Mouse (Mus musculus) thymus, adult 2 months (tissue): ENCODE measurements around the gene Ifit2. TPM values are rescaled to one million over a fixed set of nuclear protein-coding genes. Genes with fewer than 3 reads are reported as not detected.

Experiments
- DNase-seq: peaks from one replicate; pipeline ENCODE4 v3.0.0; 2021
- H3K27ac ChIP-seq: fragments of 200-500 bp; 2 replicates; pipeline ENCODE4 v1.5.1; 2012; ENCODE audit warnings: low read length, control low read depth; ENCODE audit not compliant: control insufficient read depth, insufficient read depth
- H3K27me3 ChIP-seq: fragments of 200-500 bp; 2 replicates; pipeline ENCODE4 v1.6.1; 2012; ENCODE audit warnings: mild to moderate bottlenecking, low read length, moderate library complexity, mixed read lengths; ENCODE audit not compliant: control insufficient read depth, insufficient read depth
- H3K36me3 ChIP-seq: fragments of 200-500 bp; 2 replicates; pipeline ENCODE4 v1.6.1; 2012; ENCODE audit warnings: mild to moderate bottlenecking, low read length, moderate library complexity; ENCODE audit not compliant: control insufficient read depth, insufficient read depth
- H3K4me1 ChIP-seq: fragments of 200-500 bp; replicated peaks from 2 replicates; pipeline ENCODE4 v1.6.1; 2012; ENCODE audit warnings: low read length; ENCODE audit not compliant: control insufficient read depth, insufficient read depth
- H3K4me3 ChIP-seq: fragments of 200-500 bp; 2 replicates; pipeline ENCODE4 v1.5.1; 2012; ENCODE audit warnings: mild to moderate bottlenecking, low read length, control low read depth, moderate library complexity; ENCODE audit not compliant: control insufficient read depth, insufficient read depth
- CTCF ChIP-seq: fragments of 200-500 bp; IDR thresholded peaks from 2 replicates; pipeline ENCODE4 v1.5.1; 2012; ENCODE audit warnings: mild to moderate bottlenecking, control low read depth, low read length, moderate library complexity, borderline replicate concordance; ENCODE audit not compliant: control insufficient read depth, poor library complexity, insufficient read depth; ENCODE audit errors: extremely low read depth
- POLR2A ChIP-seq: fragments of 200-500 bp; IDR thresholded peaks from 2 replicates; pipeline ENCODE4 v1.6.1; 2012; ENCODE audit warnings: mild to moderate bottlenecking, low read length, control low read depth, moderate library complexity; ENCODE audit not compliant: control insufficient read depth, poor library complexity, insufficient read depth; ENCODE audit errors: extremely low read depth
- WGBS: fragments of 180-500 bp; shearing (Covaris S2); methylation state at CpG from one replicate; pipeline ENCODE4 v1.1.7; 2018; 5-methylcytosine and 5-hydroxymethylcytosine counted together
- polyA plus RNA-seq: library from polyadenylated mRNA; depleted of rRNA; stranded (reverse); fragments of >200 nt; gene quantifications from 2 replicates; pipeline ENCODE4 v1.2.3, GENCODE M21; 2012

Gene Ifit2
- polyA plus RNA-seq, 1 experiment: 5.5 TPM

DNA sequence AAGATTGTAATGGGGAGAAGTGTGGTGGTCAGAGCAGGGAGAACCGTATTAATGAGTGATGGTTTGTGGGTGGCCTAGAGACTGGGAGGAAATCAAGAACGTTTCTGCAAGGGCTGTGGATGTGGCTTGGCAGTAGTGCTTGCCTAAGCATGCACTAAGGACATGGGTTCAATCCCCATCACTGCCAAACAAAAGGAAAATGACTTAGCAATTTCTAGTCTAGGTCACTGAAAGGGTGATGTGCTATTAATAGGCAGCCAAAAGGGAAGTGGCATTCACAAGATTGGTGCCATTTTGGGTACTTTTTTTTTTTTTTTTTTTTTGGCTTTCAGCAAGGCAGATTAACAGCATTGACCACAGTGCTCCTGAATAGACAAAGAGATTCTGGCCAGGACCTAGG, 29.1 kb upstream of the Ifit2 start:
- no peak for DNase-seq
- no peaks in the 10 kb centered on the region for H3K27me3 ChIP-seq
- peaks cover 20% of the 10 kb centered on the region for H3K4me1 ChIP-seq
- H3K4me3 ChIP-seq: no peak overlapping the region
- 68% methylated on average over 2 of the region's 2 CpGs for WGBS
- H3K27ac ChIP-seq: peak overlapping the region; percentile 33; the same call in 1 of the 2 replicates
- peaks cover 69% of the 10 kb centered on the region for H3K36me3 ChIP-seq
- TF ChIP-seq POLR2A (no peak), CTCF (no peak)

DNA sequence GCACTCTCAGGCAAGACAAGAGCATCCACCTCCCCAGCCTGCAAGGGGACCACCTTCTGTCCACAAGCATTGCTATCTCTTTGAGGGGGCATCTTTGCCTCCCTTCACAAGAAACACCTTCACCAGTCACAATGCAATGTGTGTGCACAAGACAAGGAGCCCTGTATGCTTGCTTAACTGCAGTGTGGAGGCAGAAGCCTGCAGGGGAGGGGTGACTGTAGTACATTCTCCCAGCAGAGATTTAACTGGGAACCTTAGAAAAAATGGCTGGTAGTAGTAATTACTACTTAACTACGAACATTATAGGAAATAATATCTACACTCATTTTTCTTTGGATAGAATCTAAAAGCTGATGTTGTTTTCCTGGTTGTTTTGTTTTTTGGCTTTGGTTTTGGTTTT, 28.5 kb upstream of the Ifit2 start:
- Histone ChIP-seq H3K4me3 (no peak overlapping the region), H3K27me3 (no peaks in the 10 kb centered on the region), H3K4me1 (peaks cover 20% of the 10 kb centered on the region), H3K27ac (no peak overlapping the region; the same call in 1 of the 2 replicates), H3K36me3 (peaks cover 64% of the 10 kb centered on the region)
- 76% methylated on average over 1 of the region's 1 CpGs for whole genome bisulfite sequencing
- no peak for TF ChIP-seq POLR2A
- TF ChIP-seq CTCF: no peak
- no peak for DNase-seq

DNA sequence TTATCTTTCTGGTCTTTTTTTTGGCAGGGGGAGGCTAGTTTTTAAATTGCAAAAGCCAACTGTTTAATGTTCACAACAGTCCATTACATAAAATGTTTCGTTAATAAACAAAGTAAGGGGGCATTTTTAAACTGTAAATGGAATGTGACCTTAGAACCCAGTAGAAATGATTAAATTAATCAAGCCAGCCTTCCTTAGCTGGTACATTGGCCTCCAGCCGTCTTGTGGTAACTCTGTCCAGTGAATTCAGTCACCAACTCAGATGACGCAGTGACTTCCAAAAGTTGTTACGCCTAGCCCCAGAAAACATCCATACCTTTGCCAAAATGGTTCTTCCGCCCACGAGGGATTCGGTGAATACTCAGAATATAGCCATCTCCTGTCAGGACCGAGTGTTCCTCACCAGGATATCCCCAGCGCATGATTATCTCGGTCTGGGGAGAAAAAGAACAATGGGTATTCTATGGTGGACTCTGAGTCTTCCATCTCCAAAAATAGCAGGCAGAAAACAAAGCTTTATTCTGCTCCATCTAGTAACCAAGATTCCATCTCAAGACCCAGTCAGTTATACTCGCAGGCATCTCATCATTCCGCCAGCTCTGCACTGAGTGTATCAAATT, 27.3 kb upstream of the Ifit2 start:
- no peak overlapping the region for H3K27ac ChIP-seq
- no peak overlapping the region for H3K4me3 ChIP-seq
- TF ChIP-seq POLR2A (no peak), CTCF (no peak)
- peaks cover 54% of the 10 kb centered on the region for H3K36me3 ChIP-seq
- 98% methylated on average over 12 of the region's 12 CpGs for WGBS
- H3K4me1 ChIP-seq: peaks cover 20% of the 10 kb centered on the region
- no peaks in the 10 kb centered on the region for H3K27me3 ChIP-seq
- no peak for DNase-seq

DNA sequence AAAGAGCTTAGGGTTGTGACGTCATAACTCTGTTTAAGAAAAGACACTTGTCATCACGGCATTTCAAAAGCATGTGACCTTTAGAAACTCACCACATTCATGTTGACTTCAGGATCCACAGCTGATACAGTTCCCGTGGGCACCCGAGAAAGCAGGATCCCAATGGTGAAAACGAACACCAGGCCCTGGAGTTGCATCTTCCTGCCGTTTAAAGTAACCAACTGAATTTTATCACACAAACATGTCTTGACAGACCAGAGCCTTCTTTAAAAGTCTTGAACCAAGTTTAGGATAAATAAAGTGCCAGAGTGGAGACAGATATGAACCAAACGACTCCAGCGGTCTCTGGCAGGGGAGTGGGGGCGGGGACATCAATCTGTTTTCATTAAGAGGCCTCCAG, 25.8 kb upstream of the Ifit2 start:
- WGBS: 90% methylated on average over 9 of the region's 9 CpGs
- no peaks in the 10 kb centered on the region for H3K27me3 ChIP-seq
- no peak for TF ChIP-seq POLR2A
- TF ChIP-seq CTCF: no peak
- H3K36me3 ChIP-seq: peaks cover 41% of the 10 kb centered on the region
- H3K4me3 ChIP-seq: peak overlapping the region; percentile 6; the same call in 1 of the 2 replicates
- H3K4me1 ChIP-seq: peaks cover 15% of the 10 kb centered on the region
- DNase-seq: no peak
- peak overlapping the region; percentile 34; the same call in 1 of the 2 replicates for H3K27ac ChIP-seq

DNA sequence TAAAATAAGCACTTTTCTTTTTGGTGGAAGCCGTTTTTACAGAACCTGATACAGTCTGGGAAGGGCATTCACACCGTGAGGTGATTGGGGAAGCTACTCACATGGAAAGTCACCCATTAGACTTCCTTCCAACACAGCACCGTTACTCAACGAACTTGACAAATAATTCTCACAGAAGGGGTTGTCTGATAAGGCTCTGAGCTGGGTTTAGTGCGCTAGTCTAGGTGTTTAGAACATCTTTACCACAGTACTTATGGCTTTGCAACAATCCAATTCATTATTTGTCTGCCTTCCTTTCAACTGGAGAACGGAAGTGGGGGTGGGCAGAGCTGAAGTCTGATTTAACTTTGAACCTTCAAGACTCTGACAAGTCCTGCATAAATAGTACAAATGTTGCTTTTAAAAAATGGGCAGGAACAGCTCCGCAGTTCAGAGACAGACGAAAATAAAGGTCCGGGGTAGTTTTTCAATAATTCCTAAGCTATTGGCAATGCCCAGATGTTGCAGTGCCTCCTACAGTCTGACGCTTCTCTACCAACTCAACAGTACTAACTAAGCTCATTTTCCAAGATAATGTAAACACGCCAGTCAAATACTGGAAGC, 24.1 kb upstream of the Ifit2 start:
- DNase-seq: peak; percentile 59
- WGBS: 2% methylated on average over 11 of the region's 11 CpGs
- Histone ChIP-seq H3K4me1 (peaks cover 12% of the 10 kb centered on the region), H3K4me3 (peak overlapping the region; percentile 74), H3K36me3 (peaks cover 23% of the 10 kb centered on the region), H3K27ac (peak overlapping the region; percentile 64), H3K27me3 (no peaks in the 10 kb centered on the region)
- TF ChIP-seq POLR2A (no peak), CTCF (no peak)

DNA sequence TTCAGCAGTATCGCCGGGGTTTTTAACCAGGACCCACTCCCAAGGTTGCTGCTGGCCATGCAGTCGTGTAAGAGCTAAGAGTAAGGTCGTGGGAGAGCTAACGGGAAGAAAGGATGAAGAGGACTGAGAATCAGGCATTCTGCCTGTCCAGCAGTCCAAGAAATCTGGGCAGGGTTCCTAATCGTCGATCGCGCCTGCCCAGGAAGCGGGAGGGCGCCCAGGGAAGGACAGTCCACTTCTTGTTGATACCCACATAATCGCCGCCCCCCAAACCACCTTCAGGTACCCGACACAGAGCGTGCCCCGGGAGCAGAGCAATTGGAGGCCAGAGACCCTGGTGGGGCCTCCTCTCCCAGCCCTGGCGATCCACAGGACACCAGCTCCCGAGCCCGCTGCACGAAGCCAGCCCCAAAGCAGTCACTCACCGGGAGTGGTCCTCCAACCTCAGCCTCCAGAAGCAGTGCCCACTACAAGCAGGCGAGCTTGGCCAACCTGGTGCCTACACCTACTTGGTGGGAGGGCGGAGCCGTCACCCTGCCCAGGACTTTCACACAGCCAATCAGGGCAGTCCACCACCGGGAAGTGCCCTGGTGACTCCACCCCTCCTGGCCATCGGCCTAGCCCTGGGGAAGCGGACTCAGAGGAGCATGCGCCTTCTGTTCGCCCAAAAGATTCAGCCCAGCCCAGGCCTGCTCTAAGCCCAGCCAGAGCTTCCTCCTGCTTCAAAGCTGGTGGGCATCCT, 23.4 kb upstream of the Ifit2 start, which contains the start of gene Lipa:
Lipa (minus strand) TSS at position 534 of the 742 bp plus-strand sequence.
- Histone ChIP-seq H3K4me1 (peaks cover 7% of the 10 kb centered on the region), H3K36me3 (peaks cover 17% of the 10 kb centered on the region), H3K4me3 (peak within 1 kb of the TSS; percentile 74), H3K27ac (peak within 1 kb of the TSS; percentile 64), H3K27me3 (no peaks in the 10 kb centered on the region)
- TF ChIP-seq CTCF (peak; percentile 52; the same call in 1 of the 2 replicates), POLR2A (peak; percentile 83; the same call in 1 of the 2 replicates)
- DNase-seq: peak; percentile 93
- WGBS: 1% methylated on average over 29 of the region's 29 CpGs
